Mouse (Mus musculus) brain, adult 2 months (tissue): ENCODE results near the gene Ubqln1.
"Not testable (repeated sequence)": the region's sequence is repeated elsewhere in the genome, so short reads cannot be mapped to it uniquely, and the experiment has no call there.

Experiments used
- DNase-seq: peaks from one replicate; pipeline ENCODE4 v3.0.0; 2011; ENCODE audit warnings: low read depth, low spot score

Ubqln1 gene

GRCm38 (mm10) chr13:58156031-58156430, 59.4 kb downstream of the Ubqln1 start:
- DNase-seq = no peak

DNA sequence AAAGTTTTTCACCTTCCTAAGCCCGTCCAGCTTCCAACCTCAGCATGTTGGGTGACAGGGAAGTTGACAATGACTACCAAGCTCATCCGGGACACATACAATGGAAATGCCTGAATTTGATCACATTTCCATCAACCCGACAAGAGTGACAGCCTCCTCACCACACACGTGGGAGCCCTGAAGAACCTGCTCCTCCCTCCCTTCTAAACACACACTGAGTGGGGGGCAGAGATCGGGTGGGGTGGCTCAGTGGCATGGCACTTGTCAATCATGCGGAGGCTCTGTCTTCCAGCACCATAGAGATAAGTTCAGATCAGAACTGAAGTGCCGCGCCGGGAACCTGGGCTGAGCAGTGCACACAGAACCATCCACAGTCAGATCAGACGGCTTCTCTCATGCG, 65.0 kb downstream of the Ubqln1 start:
- DNase-seq = no peak

DNA sequence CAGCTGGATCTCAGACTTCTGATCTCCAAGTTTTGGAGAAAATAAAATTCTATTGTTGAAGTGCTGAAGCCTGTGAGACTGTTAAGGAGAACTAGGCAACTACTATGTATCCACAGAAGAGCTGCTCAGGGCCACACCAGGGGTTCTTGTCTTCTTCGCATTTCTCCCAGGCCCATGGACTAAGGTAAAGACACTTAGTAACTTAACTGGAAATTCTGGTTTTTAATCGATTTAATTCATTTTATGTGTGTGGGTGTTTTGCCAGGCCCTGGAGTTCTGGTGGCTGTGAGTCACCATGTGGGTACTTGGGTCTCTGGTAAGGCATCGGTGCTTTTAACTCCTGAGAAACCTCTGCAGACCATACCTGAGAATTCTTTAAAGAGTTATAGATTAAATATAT, 65.8 kb downstream of the Ubqln1 start:
- DNase-seq = no peak

DNA sequence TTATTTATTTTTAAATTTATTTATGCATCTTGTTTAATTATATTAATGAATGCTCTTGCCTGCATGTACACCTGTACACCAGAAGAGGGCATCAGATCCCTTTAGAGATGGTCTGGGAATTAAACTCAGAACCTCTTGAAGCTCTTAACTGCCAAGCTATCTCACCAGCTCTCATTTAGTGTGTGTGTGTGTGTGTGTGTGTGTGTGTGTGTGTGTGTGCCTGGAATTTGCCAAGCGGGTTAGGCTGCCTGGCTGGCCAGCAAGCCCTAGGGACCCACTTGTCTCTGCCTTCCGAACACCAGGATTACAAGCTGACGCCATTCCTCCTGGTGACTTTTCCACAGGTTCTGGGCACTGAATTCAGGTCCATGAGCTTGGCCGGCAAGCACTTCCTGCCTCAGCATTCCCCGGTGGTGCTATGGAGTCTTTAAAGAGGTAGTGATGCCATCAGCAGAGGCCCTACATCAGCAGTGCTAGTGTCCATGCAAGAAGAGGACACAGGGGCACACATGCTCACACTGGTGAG, 66.4 kb downstream of the Ubqln1 start:
- DNase-seq = peak; percentile 80

GRCm38 (mm10) chr13:58148256-58148831, 67.1 kb downstream of the Ubqln1 start:
- peak; percentile 93 for DNase-seq

DNA sequence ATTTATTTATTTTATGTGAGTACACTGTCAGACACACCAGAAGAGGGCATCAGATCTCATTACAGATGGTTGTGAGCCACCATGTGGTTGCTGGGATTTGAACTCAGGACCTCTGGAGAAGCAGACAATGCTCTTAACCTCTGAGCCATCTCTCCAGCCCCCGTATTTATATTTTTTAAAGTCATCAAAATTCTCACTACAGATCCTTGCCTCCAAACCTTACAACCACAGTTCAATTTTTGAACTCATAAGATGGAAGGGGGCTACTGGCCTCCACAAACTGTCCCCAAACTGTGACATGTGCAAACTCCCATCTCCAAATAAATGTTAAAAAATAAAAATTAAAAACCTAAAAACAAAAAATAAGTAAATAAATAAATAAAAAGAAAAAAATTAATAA, 67.7 kb downstream of the Ubqln1 start:
- no peak for DNase-seq

DNA sequence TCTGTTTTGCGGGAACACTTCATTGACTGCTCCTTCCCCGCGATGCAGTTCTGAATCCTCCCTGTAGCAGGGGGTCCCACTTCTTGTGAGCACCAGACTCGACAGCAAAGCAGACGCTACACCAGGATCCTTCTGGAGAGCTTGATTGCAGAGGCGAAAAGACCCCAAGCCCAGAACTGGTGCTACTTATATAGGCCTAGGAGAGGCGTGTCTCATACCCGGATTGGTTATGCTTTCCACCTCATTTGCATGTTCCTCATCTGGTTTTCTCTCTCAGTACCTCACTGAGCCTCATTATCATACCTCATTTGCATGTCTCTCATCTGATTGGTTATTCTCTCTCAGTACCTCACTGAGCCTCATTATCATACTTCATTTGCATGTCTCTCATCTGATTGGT, 68.8 kb downstream of the Ubqln1 start:
- DNase-seq = not testable (repeated sequence)

DNA sequence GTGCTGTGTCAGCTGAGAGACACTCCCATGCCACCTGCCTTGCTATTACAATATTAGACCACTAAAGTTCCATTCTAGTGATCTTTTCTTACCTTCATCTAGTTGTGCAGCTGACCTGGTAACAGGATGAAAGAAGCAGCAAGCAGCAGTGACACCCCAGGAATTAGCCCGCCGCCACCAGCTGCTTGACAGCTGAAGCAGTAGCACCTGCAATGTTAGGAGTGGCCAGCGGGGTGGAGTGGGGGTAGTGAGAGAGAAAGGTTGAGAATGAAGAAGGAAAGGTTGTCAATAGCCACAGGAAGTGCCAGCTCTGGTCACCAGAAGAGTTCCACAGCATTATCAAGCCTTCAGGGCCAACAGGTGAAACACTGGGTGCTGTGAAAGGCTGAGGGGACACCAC, 83.8 kb downstream of the Ubqln1 start:
- no peak for DNase-seq

DNA sequence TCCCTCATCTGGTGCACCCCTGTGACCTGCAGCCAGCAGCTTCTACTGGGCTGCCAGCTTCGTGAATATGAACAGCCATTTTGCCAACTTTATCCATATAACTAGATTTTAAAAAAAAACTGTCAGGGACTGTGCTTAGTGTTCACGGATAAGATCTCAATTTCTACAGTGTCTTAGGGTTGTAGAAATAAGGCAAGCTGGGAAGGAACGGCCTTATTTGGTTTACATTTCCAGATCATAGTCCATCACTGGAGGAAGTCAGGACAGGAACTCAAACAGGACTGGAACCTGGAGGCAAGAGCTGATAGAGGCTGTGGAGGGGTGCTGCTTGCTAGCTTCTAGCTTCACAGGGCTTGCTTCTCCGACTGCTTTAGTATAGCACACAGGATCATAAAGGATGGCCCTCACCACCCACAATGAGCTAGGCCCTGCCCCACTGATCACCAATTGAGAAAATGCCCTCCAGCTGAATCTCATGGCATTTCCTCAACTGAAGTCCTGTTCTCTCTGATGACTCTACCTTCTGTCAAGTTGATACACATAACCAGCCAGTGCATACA, 85.7 kb downstream of the Ubqln1 start:
- no peak for DNase-seq

DNA sequence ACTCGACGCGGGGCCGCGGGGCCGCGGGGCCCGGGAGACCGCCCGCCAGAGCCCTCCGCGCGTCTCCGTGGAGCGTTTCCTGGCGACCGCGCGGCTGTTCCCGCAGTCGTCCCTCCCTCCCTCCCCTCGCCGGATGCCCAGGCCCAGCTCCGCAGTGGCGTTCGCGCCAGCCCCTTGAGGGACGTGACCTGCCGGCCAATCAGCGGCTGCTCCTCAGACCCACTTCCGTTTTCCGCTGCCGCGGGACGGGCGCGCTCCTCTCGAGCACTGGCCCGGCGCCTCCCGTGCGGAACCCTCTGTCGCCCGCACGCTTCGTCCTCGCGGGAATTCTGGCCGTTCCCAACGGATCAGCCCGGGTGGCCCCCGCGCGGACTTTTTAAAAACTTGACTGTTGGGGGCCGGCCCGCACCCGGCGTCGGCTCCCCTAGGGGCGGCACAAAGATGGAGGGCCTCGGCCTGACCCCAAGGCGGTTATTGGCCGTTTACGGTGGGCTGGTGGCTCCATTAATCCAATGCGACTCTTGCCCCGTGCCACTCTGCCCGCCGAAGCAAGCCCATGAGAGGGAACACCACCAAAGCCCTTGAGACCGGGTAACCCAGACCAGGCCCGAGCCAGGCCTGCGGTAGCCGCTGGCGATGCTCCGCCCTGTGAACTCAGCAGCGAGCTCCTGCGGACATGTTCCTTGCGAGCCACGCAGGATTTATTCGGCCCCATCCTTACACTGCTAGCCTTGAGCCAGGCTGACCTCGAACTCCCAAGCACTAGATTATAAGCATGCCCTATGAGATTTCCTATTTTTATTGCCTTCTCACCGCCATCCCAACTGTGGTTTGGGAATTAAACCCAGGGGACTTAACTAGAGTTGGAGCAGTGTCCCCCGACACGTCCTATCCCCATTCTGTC, 86.4 kb downstream of the Ubqln1 start:
- DNase-seq = peak; percentile 99

GRCm38 (mm10) chr13:58128396-58128767, 87.1 kb downstream of the Ubqln1 start, which contains the start of gene Hnrnpa0:
Gene Hnrnpa0, minus strand, starts transcription at chr13:58128556.
- peak; percentile 97 for DNase-seq

GRCm38 (mm10) chr13:58127766-58128361, 87.6 kb downstream of the Ubqln1 start:
- peak; percentile 79 for DNase-seq

- no peak for DNase-seq
Measured at GRCm38 (mm10) chr13:58126862-58127765, 88.3 kb downstream of the Ubqln1 start.
